Mouse (Mus musculus): ENCODE data around the gene Srr. TPM values are rescaled to one million over a fixed set of nuclear protein-coding genes. Genes with fewer than 3 reads are reported as not detected.

The Srr gene
- polyA plus RNA-seq, 1 experiment = 10.5 TPM

GRCm38 (mm10) chr11:74894619-74895018 is 31.1 kb downstream of the Srr start:
- peaks cover 17% of the 10 kb centered on the region for H3K79me2 ChIP-seq (ENCODE audit: control insufficient read depth, insufficient read depth)
- H3K27me3 ChIP-seq (ENCODE audit: control insufficient read depth, insufficient read depth, insufficient read length) = no peaks in the 10 kb centered on the region
- peak overlapping the region; percentile 4 for H3K4me2 ChIP-seq (ENCODE audit: low read depth)
- H3K36me3 ChIP-seq (ENCODE audit: control insufficient read depth, insufficient read depth) = no peaks in the 10 kb centered on the region
- no peak overlapping the region for H3K4me3 ChIP-seq
- H3ac ChIP-seq (ENCODE audit: control insufficient read depth, insufficient read length) = no peak overlapping the region
- no peak for TF ChIP-seq MYOG (IDR thresholded peaks at IDR 0.05; ENCODE audit: control insufficient read depth in 1 of 3, insufficient read depth in 1 of 3, insufficient read length in 2 of 3, low read depth in 2 of 3)
- TF ChIP-seq USF1 (IDR thresholded peaks at IDR 0.05; ENCODE audit: low read depth) = peak; percentile 52

GRCm38 (mm10) chr11:74883098-74883497 is 42.6 kb downstream of the Srr start:
- Histone ChIP-seq H3ac (ENCODE audit: control insufficient read depth, insufficient read length) (no peak overlapping the region), H3K79me2 (ENCODE audit: control insufficient read depth, insufficient read depth) (no peaks in the 10 kb centered on the region), H3K4me2 (ENCODE audit: low read depth) (no peak overlapping the region), H3K27me3 (ENCODE audit: control insufficient read depth, insufficient read depth, insufficient read length) (no peaks in the 10 kb centered on the region), H3K4me3 (no peak overlapping the region), H3K36me3 (ENCODE audit: control insufficient read depth, insufficient read depth) (no peaks in the 10 kb centered on the region)
- no peak for TF ChIP-seq MYOG (IDR thresholded peaks at IDR 0.05; ENCODE audit: control insufficient read depth in 1 of 3, insufficient read depth in 1 of 3, insufficient read length in 2 of 3, low read depth in 2 of 3)
- no peak for TF ChIP-seq REST (IDR thresholded peaks at IDR 0.05; ENCODE audit: insufficient read depth, insufficient read length)
- no peak for TF ChIP-seq MYOD1 (IDR thresholded peaks at IDR 0.05; ENCODE audit: control insufficient read depth in 1 of 3, insufficient read length in 2 of 3, low read depth in 2 of 3)
- no peak for TF ChIP-seq SRF (IDR thresholded peaks at IDR 0.05; ENCODE audit: control insufficient read depth, insufficient read length, low read depth)
- TF ChIP-seq POLR2A (IDR thresholded peaks at IDR 0.05; ENCODE audit: insufficient read length, low read depth) = no peak
- no peak for TF ChIP-seq E2F4 (IDR thresholded peaks at IDR 0.05; ENCODE audit: insufficient read depth)
- no peak for TF ChIP-seq CEBPB (IDR thresholded peaks at IDR 0.05; ENCODE audit: insufficient read depth, poor library complexity, severe bottlenecking)
- TF ChIP-seq TCF12 (IDR thresholded peaks at IDR 0.05; ENCODE audit: insufficient read depth, poor library complexity, severe bottlenecking) = no peak
- TF ChIP-seq USF1 (IDR thresholded peaks at IDR 0.05; ENCODE audit: low read depth) = no peak
- no peak for TF ChIP-seq TCF3 (IDR thresholded peaks at IDR 0.05; ENCODE audit: insufficient read length, low read depth)
- TF ChIP-seq POLR2AphosphoS2 (IDR thresholded peaks at IDR 0.05; ENCODE audit: insufficient read length, low read depth) = no peak
- no peak for TF ChIP-seq MAX (IDR thresholded peaks at IDR 0.05; ENCODE audit: low read depth)

GRCm38 (mm10) chr11:74881979-74882378 is 43.8 kb downstream of the Srr start:
- TF ChIP-seq REST (IDR thresholded peaks at IDR 0.05; ENCODE audit: insufficient read depth, insufficient read length) (no peak), MYOG (IDR thresholded peaks at IDR 0.05; ENCODE audit: control insufficient read depth in 1 of 3, insufficient read depth in 1 of 3, insufficient read length in 2 of 3, low read depth in 2 of 3) (no peak), POLR2AphosphoS2 (IDR thresholded peaks at IDR 0.05; ENCODE audit: insufficient read length, low read depth) (no peak), SRF (IDR thresholded peaks at IDR 0.05; ENCODE audit: control insufficient read depth, insufficient read length, low read depth) (no peak)
- Histone ChIP-seq H3K4me2 (ENCODE audit: low read depth) (no peak overlapping the region), H3K27me3 (ENCODE audit: control insufficient read depth, insufficient read depth, insufficient read length) (no peaks in the 10 kb centered on the region), H3K79me2 (ENCODE audit: control insufficient read depth, insufficient read depth) (no peaks in the 10 kb centered on the region), H3ac (ENCODE audit: control insufficient read depth, insufficient read length) (no peak overlapping the region), H3K4me3 (no peak overlapping the region), H3K36me3 (ENCODE audit: control insufficient read depth, insufficient read depth) (no peaks in the 10 kb centered on the region)

GRCm38 (mm10) chr11:74880999-74881398 is 44.7 kb downstream of the Srr start:
- Histone ChIP-seq H3K4me2 (ENCODE audit: low read depth) (no peak overlapping the region), H3ac (ENCODE audit: control insufficient read depth, insufficient read length) (no peak overlapping the region), H3K4me3 (no peak overlapping the region), H3K36me3 (ENCODE audit: control insufficient read depth, insufficient read depth) (no peaks in the 10 kb centered on the region), H3K79me2 (ENCODE audit: control insufficient read depth, insufficient read depth) (no peaks in the 10 kb centered on the region), H3K27me3 (ENCODE audit: control insufficient read depth, insufficient read depth, insufficient read length) (no peaks in the 10 kb centered on the region)
- TF ChIP-seq REST (IDR thresholded peaks at IDR 0.05; ENCODE audit: insufficient read depth, insufficient read length) (no peak), TCF12 (IDR thresholded peaks at IDR 0.05; ENCODE audit: insufficient read depth, poor library complexity, severe bottlenecking) (no peak), TCF3 (IDR thresholded peaks at IDR 0.05; ENCODE audit: insufficient read length, low read depth) (no peak), POLR2A (IDR thresholded peaks at IDR 0.05; ENCODE audit: insufficient read length, low read depth) (no peak), E2F4 (IDR thresholded peaks at IDR 0.05; ENCODE audit: insufficient read depth) (no peak), MAX (IDR thresholded peaks at IDR 0.05; ENCODE audit: low read depth) (no peak), MYOD1 (IDR thresholded peaks at IDR 0.05; ENCODE audit: control insufficient read depth in 1 of 3, insufficient read length in 2 of 3, low read depth in 2 of 3) (no peak), CEBPB (IDR thresholded peaks at IDR 0.05; ENCODE audit: insufficient read depth, poor library complexity, severe bottlenecking) (no peak), SRF (IDR thresholded peaks at IDR 0.05; ENCODE audit: control insufficient read depth, insufficient read length, low read depth) (no peak), USF1 (IDR thresholded peaks at IDR 0.05; ENCODE audit: low read depth) (no peak), MYOG (IDR thresholded peaks at IDR 0.05; ENCODE audit: control insufficient read depth in 1 of 3, insufficient read depth in 1 of 3, insufficient read length in 2 of 3, low read depth in 2 of 3) (no peak), POLR2AphosphoS2 (IDR thresholded peaks at IDR 0.05; ENCODE audit: insufficient read length, low read depth) (no peak)

- H3K36me3 ChIP-seq (ENCODE audit: control insufficient read depth, insufficient read depth) = no peaks in the 10 kb centered on the region
- peak in 2 of 3 experiments; percentile 3 to 58 for TF ChIP-seq MYOG (IDR thresholded peaks at IDR 0.05; ENCODE audit: control insufficient read depth in 1 of 3, insufficient read depth in 1 of 3, insufficient read length in 2 of 3, low read depth in 2 of 3)
- TF ChIP-seq POLR2AphosphoS2 (IDR thresholded peaks at IDR 0.05; ENCODE audit: insufficient read length, low read depth) = no peak
- TF ChIP-seq MYOD1 (IDR thresholded peaks at IDR 0.05; ENCODE audit: control insufficient read depth in 1 of 3, insufficient read length in 2 of 3, low read depth in 2 of 3) = peak in 2 of 3 experiments; percentile 16 to 47
- no peak overlapping the region for H3K4me3 ChIP-seq
- H3K4me2 ChIP-seq (ENCODE audit: low read depth) = peak overlapping the region; percentile 57
- no peak overlapping the region for H3ac ChIP-seq (ENCODE audit: control insufficient read depth, insufficient read length)
- H3K79me2 ChIP-seq (ENCODE audit: control insufficient read depth, insufficient read depth) = no peaks in the 10 kb centered on the region
- no peaks in the 10 kb centered on the region for H3K27me3 ChIP-seq (ENCODE audit: control insufficient read depth, insufficient read depth, insufficient read length)
These were observed 48.9 kb downstream of the Srr start for GRCm38 (mm10) chr11:74876801-74877200.
